ENCODE assay signal across 26 mouse cellular contexts in the genomic region with DNA sequence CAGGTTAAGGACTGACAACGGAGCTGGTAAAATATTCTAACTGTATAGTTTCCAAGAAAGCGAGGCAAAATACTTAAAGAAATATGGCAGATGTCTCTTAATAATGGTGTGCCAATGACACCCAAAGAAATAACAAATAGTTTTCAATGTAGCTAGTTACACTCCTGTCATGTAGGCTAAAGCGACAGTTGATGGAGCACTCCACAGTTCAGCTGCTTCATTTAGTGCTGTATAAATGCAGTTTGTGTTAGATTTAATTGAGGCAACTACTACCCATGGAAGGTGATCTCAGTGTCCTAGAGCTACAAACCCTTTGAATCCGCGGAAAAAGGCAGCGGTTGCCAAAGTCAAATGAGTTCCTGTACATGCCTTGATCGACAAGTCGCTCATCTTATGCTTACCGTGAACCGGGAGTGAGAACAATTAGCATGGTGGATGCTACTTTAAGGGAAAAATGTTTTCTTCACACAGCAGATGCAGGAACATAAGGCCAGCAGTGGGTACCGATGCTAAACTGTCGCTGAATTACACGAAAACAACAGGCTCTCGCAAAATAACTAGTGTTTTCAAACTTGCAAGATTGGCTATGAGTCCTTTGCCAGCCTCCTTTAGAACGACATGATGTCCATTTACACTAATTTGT.
DNase-seq lines count a peak whose midpoint lies in the region; ATAC-seq lines count a peak whose summit lies in the region.
"Had no signal": no experiment of that assay in that cellular context is flagged by ENCODE, and none has a peak within 500 bp of the region (broad histone marks: within the 10 kb centered on the region; RNA-seq: fewer than 3 reads in every experiment).

No protein-coding gene starts in this region.

- H3K4me3 ChIP-seq in forebrain, embryonic 15.5 days, result no peak overlapping the region
- no peak overlapping the region for H3K4me3 ChIP-seq in forebrain, embryonic 11.5 days (ENCODE audit: low read depth, low read length)
- H3K4me3 ChIP-seq: heart, embryonic 15.5 days; hindbrain, embryonic 13.5 days; intestine, embryonic 15.5 days; left cerebral cortex, adult 2 months; limb, embryonic 15.5 days; midbrain, embryonic 12.5 days; neural tube, embryonic 12.5 days; stomach, embryonic 15.5 days had no signal

- 56% methylated on average over 15 of the region's 15 CpGs for WGBS in forebrain, embryonic 15.5 days
- WGBS in forebrain, embryonic 11.5 days, result 89% methylated on average over 15 of the region's 15 CpGs

- no peaks in the 10 kb centered on the region for H3K9me3 ChIP-seq in forebrain, embryonic 15.5 days
- no peaks in the 10 kb centered on the region for H3K9me3 ChIP-seq in forebrain, embryonic 11.5 days (ENCODE audit: control insufficient read depth, low read length)
- H3K9me3 ChIP-seq: heart, embryonic 15.5 days; hindbrain, embryonic 13.5 days; intestine, embryonic 15.5 days; limb, embryonic 15.5 days; midbrain, embryonic 12.5 days; neural tube, embryonic 12.5 days; stomach, embryonic 15.5 days had no signal

- H3K27me3 ChIP-seq in forebrain, embryonic 15.5 days, result 0 out of 2 replicates have a peak, but pooled peaks cover 2% of the 10 kb centered on the region
- H3K27me3 ChIP-seq in forebrain, embryonic 11.5 days (ENCODE audit: control insufficient read depth, insufficient read depth, low read length), result no peaks in the 10 kb centered on the region
- H3K27me3 ChIP-seq: heart, embryonic 15.5 days; hindbrain, embryonic 13.5 days; intestine, embryonic 15.5 days; limb, embryonic 15.5 days; midbrain, embryonic 12.5 days; neural tube, embryonic 12.5 days; stomach, embryonic 15.5 days had no signal

- no peaks in the 10 kb centered on the region for H3K36me3 ChIP-seq in forebrain, embryonic 15.5 days
- no peaks in the 10 kb centered on the region for H3K36me3 ChIP-seq in forebrain, embryonic 11.5 days (ENCODE audit: control insufficient read depth, insufficient read depth, low read length)
- H3K36me3 ChIP-seq: heart, embryonic 15.5 days; hindbrain, embryonic 13.5 days; intestine, embryonic 15.5 days; limb, embryonic 15.5 days; midbrain, embryonic 12.5 days; neural tube, embryonic 12.5 days; stomach, embryonic 15.5 days had no signal

- H3K4me2 ChIP-seq in forebrain, embryonic 15.5 days (replicated peaks), result no peak overlapping the region; the same call in 1 of the 2 replicates
- no peak overlapping the region for H3K4me2 ChIP-seq in forebrain, embryonic 11.5 days (ENCODE audit: low read depth, low read length, severe bottlenecking)
- H3K4me2 ChIP-seq: heart, embryonic 15.5 days; hindbrain, embryonic 13.5 days; intestine, embryonic 15.5 days; limb, embryonic 15.5 days; lung, embryonic 14.5 days; midbrain, embryonic 12.5 days; neural tube, embryonic 12.5 days; stomach, embryonic 15.5 days had no signal

- H3K4me1 ChIP-seq in forebrain, embryonic 15.5 days, result 0 out of 2 replicates have a peak, but pooled peaks cover 3% of the 10 kb centered on the region
- H3K4me1 ChIP-seq in forebrain, embryonic 11.5 days (replicated peaks; ENCODE audit: control insufficient read depth, insufficient read depth, low read length), result no peaks in the 10 kb centered on the region
- H3K4me1 ChIP-seq: heart, embryonic 15.5 days; hindbrain, embryonic 13.5 days; intestine, embryonic 15.5 days; limb, embryonic 15.5 days; midbrain, embryonic 12.5 days; neural tube, embryonic 12.5 days; stomach, embryonic 15.5 days had no signal

- peak; percentile 94 for ATAC-seq in forebrain, embryonic 15.5 days (replicated peaks)
- no peak for ATAC-seq in forebrain, embryonic 11.5 days (replicated peaks; ENCODE audit: low FRiP score)
- no peak for ATAC-seq in inflammation-experienced regulatory T-cells, adult 6 months
- ATAC-seq in frontal cortex, adult (ENCODE audit: low TSS enrichment), result no peak; the same call in 1 of the 2 replicates
- ATAC-seq: CD4-positive, CD25-positive, alpha-beta regulatory T cell, adult 4 months; intestine, embryonic 15.5 days had no signal

- DNase-seq in forebrain, embryonic 11.5 days (ENCODE audit: low spot score), result no peak
- peak; percentile 4 for DNase-seq in right cerebral cortex, postnatal 25 days
- no peak for DNase-seq in right cerebral cortex, postnatal 4 days
- DNase-seq in layer of hippocampus, adult 9-10 months (ENCODE audit: low spot score), result peak; percentile 31
- DNase-seq: adrenal gland, postnatal 25 days; cerebellum, adult 11-12 months; cerebellum, postnatal 10 days; heart, postnatal 36 days; kidney, postnatal 36 days; left cerebral cortex, postnatal 4 days; lung, embryonic 14.5 days; thymus, adult 18-20 months; thymus, postnatal 36 days had no signal

- no peak overlapping the region for H3K9ac ChIP-seq in forebrain, embryonic 15.5 days (replicated peaks)
- H3K9ac ChIP-seq in forebrain, embryonic 11.5 days (ENCODE audit: low read length), result no peak overlapping the region
- H3K9ac ChIP-seq: heart, embryonic 15.5 days; hindbrain, embryonic 13.5 days; intestine, embryonic 15.5 days; limb, embryonic 15.5 days; liver, embryonic 14.5 days; lung, embryonic 14.5 days; midbrain, embryonic 12.5 days; neural tube, embryonic 12.5 days; stomach, embryonic 15.5 days had no signal

- H3K27ac ChIP-seq in forebrain, embryonic 15.5 days (replicated peaks), result no peak overlapping the region
- no peak overlapping the region for H3K27ac ChIP-seq in forebrain, embryonic 11.5 days (ENCODE audit: low read depth, low read length)
- H3K27ac ChIP-seq: heart, embryonic 15.5 days; hindbrain, embryonic 13.5 days; intestine, embryonic 15.5 days; left cerebral cortex, adult 2 months; limb, embryonic 15.5 days; liver, embryonic 14.5 days; midbrain, embryonic 12.5 days; neural tube, embryonic 12.5 days; stomach, embryonic 15.5 days had no signal

Comparison
In these comparisons a context has a peak if more than half of its experiments do, and no peak if none do; other contexts are left out.
1. DNase-seq: peak in right cerebral cortex, postnatal 25 days (single experiment) and layer of hippocampus, adult 9-10 months (single experiment); none in forebrain, embryonic 11.5 days (single experiment) and right cerebral cortex, postnatal 4 days (single experiment).